Mouse (Mus musculus): Measurements from ENCODE around the gene Baz1a.
"Not testable (repeated sequence)": the region's sequence is repeated elsewhere in the genome, so short reads cannot be mapped to it uniquely, and the experiment has no call there.

Baz1a gene

GRCm38 (mm10) chr12:54980939-54981338 lies 33.2 kb downstream of the Baz1a start:
- DNase-seq (ENCODE audit: low read depth, low spot score): no peak

GRCm38 (mm10) chr12:54980532-54980931 lies 33.6 kb downstream of the Baz1a start:
- no peak for DNase-seq (ENCODE audit: low read depth, low spot score)

GRCm38 (mm10) chr12:54969033-54969432 lies 45.1 kb downstream of the Baz1a start:
- DNase-seq (ENCODE audit: low read depth, low spot score): no peak

GRCm38 (mm10) chr12:54965532-54966160 lies 48.5 kb downstream of the Baz1a start:
- no peak for DNase-seq (ENCODE audit: low read depth, low spot score)

GRCm38 (mm10) chr12:54959569-54959968 lies 54.6 kb downstream of the Baz1a start:
- no peak for DNase-seq (ENCODE audit: low read depth, low spot score)

- no peak for DNase-seq (ENCODE audit: low read depth, low spot score)
Measured at GRCm38 (mm10) chr12:54956974-54957373, 57.2 kb downstream of the Baz1a start.

- DNase-seq (ENCODE audit: low read depth, low spot score): no peak
Measured at GRCm38 (mm10) chr12:54956457-54956856, 57.7 kb downstream of the Baz1a start.

GRCm38 (mm10) chr12:54946116-54946515 lies 68.0 kb downstream of the Baz1a start:
- no peak for DNase-seq (ENCODE audit: low read depth, low spot score)

GRCm38 (mm10) chr12:54942586-54943157 lies 71.5 kb downstream of the Baz1a start:
- not testable (repeated sequence) for DNase-seq (ENCODE audit: low read depth, low spot score)

- DNase-seq (ENCODE audit: low read depth, low spot score): not testable (repeated sequence)
Measured at GRCm38 (mm10) chr12:54937581-54938343, 76.4 kb downstream of the Baz1a start.

- DNase-seq (ENCODE audit: low read depth, low spot score): no peak
Measured at GRCm38 (mm10) chr12:54910387-54910786, 103.8 kb downstream of the Baz1a start.

- DNase-seq (ENCODE audit: low read depth, low spot score): not testable (repeated sequence)
Measured at GRCm38 (mm10) chr12:54892559-54892958, 121.6 kb downstream of the Baz1a start.

GRCm38 (mm10) chr12:54890426-54890825 lies 123.7 kb downstream of the Baz1a start:
- DNase-seq (ENCODE audit: low read depth, low spot score): peak; percentile 20

- DNase-seq (ENCODE audit: low read depth, low spot score): no peak
Measured at GRCm38 (mm10) chr12:54887580-54888127, 126.5 kb downstream of the Baz1a start.

- DNase-seq (ENCODE audit: low read depth, low spot score): peak; percentile 91
Measured at GRCm38 (mm10) chr12:54879630-54880029, 134.5 kb downstream of the Baz1a start.

- DNase-seq (ENCODE audit: low read depth, low spot score): no peak
Measured at GRCm38 (mm10) chr12:54879211-54879610, 134.9 kb downstream of the Baz1a start.

- DNase-seq (ENCODE audit: low read depth, low spot score): no peak
Measured at GRCm38 (mm10) chr12:54877875-54878274, 136.3 kb downstream of the Baz1a start.

GRCm38 (mm10) chr12:54876879-54877278 lies 137.3 kb downstream of the Baz1a start:
- no peak for DNase-seq (ENCODE audit: low read depth, low spot score)

GRCm38 (mm10) chr12:54874711-54875110 lies 139.4 kb downstream of the Baz1a start:
- DNase-seq (ENCODE audit: low read depth, low spot score): no peak

- peak; percentile 86 for DNase-seq (ENCODE audit: low read depth, low spot score)
Measured at GRCm38 (mm10) chr12:54862606-54863535, 151.3 kb downstream of the Baz1a start, which contains the start of gene Cfl2. Cfl2 (minus strand) TSS chr12:54862877.

- peak; percentile 40 for DNase-seq (ENCODE audit: low read depth, low spot score)
Measured at GRCm38 (mm10) chr12:54861991-54862605, 152.1 kb downstream of the Baz1a start.

Data from CD4-positive, CD25-positive, alpha-beta regulatory T cell, adult 2 months (primary cell).